Mouse (Mus musculus) thymus, adult 2 months (tissue): Measurements from ENCODE around the gene Kcnd1.

Source experiments
- CTCF ChIP-seq: fragments of 200-500 bp; IDR thresholded peaks from 2 replicates; pipeline ENCODE4 v1.5.1; 2012; ENCODE audit warnings: mild to moderate bottlenecking, control low read depth, low read length, moderate library complexity, borderline replicate concordance; ENCODE audit not compliant: control insufficient read depth, poor library complexity, insufficient read depth; ENCODE audit errors: extremely low read depth
- POLR2A ChIP-seq: fragments of 200-500 bp; IDR thresholded peaks from 2 replicates; pipeline ENCODE4 v1.6.1; 2012; ENCODE audit warnings: mild to moderate bottlenecking, low read length, control low read depth, moderate library complexity; ENCODE audit not compliant: control insufficient read depth, poor library complexity, insufficient read depth; ENCODE audit errors: extremely low read depth

DNA sequence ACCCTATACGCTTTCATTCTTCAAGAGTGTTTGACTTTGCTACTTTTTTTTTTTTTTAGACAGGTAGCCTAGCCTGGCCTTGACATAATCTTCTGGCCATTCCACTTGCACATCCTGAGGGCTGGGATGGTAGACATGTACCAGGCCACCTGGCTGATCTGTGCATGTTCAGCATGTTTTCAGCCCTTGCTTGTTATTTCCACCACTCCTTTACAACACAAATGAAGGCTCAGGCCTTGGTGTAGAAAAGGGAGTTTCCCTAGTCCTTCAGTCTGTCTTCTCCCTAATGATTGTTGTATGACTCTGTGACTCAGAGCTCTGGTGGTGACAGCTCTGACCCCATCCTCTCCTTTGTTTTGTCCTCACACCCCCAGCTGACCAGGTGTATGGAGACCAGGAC is 45.1 kb downstream of the Kcnd1 start:
- TF ChIP-seq POLR2A (no peak), CTCF (no peak)
